Mouse (Mus musculus) spleen, postnatal 10 days (tissue): ENCODE results near the gene Gm20425.

Source experiments
- DNase-seq, 2 experiments: peaks; one replicate each; pipeline ENCODE4 v3.0.0; 2021 to 2022; ENCODE audit warnings: low spot score in 2 of 2

Gm20425 gene

DNA sequence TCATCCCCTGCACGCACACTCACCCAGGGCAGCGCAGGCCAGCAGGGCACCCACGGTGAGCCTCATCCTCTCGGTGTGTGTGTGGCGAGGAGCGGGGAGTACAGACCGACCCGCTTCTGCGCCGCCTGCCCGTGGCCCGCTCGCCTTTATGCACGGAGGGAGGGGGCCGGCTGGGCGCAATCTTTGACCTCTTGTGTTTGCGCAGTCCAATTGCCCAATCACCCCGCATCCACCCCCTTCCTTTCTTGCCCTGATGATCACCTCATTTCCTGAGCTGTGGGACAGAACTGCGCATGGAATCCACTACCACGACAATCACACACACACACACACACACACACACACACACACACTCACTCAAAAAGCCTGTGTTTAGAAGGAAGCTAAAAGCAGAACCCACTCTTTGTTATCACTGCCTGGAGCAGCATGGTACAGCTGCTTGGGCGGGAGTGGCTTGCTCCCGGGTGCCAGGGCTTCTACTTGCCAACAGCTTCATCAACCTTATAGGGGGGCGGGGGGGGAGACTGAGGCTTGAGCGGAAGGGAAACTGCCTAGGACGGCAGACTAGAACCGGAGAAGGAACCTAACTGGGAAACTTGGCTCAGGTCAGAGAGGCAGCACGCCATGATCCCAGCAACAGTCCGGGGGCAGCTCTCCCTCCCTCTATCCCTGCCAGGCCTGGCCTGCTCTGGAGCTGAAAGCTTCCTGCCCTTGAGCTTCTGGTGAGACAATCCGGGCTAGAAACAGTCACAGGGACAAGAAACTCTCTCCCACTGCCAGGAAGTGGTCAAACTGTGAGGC lies at the start of gene Gm20425, which contains the start of gene Trf:
TSS of gene Gm20425 (minus strand) at position 157 of the 801 bp plus-strand sequence.
TSS of gene Trf (minus strand) at position 294 of the 801 bp plus-strand sequence.
- peak in 1 of 2 experiments; percentile 40 for DNase-seq

DNA sequence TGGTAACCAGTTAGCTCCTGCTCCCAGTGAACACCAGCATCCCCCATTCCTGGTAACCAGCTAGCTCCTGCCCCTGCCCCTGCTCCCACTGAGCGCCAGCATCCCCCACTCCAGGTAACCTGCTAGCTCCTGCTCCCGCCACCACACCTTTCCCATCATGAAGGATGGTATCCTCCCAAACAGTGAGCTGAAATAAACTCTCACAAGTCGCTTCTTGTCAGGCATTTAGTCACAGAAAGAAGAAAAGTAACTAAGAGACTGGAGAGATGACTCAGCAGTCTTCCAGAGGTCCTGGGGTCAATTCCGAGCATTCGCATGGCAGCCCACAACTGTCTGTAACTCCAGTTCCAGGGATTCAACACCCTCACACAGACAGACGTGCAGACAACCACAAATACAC lies 46.8 kb upstream of the Gm20425 start:
- no peak for DNase-seq

DNA sequence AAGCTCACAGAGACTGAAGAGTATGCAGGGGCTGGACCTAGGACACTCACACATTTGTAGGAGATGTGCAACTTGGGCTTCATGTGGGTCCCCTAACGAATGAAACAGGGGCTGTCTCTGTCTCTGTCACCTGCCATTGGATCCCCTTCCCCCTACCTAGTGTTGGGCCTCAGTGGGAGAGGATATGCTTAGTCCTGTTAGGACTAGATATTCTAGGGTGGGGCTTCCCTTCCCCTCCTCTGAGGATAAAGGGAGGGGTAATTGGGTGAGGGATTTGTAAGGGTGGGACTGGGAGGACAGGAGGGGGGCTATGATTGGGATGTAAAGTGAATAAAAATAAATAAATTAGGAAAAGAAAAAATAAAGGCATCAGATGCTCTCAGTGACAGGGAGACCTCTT lies 45.6 kb upstream of the Gm20425 start:
- DNase-seq, result no peak

DNA sequence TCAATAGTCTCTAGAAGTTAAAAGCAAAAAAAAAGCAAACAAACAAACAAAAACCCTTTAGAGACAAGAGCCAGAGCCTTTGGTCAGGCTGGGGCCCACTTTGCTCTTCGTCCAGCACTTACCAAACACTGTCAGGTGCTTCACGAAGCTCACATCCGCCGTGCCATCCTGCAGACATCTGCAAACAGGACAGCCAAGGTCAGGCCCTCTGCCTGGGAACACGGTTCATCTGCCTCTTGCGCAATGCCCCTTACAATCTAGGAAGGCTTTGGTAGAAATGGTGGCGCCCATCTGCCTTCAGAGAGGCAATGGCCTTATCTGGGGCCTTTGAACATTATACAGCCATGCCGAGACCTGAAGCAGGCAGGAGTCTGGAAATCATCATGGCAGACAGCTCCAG lies 44.7 kb upstream of the Gm20425 start:
- DNase-seq, result no peak

DNA sequence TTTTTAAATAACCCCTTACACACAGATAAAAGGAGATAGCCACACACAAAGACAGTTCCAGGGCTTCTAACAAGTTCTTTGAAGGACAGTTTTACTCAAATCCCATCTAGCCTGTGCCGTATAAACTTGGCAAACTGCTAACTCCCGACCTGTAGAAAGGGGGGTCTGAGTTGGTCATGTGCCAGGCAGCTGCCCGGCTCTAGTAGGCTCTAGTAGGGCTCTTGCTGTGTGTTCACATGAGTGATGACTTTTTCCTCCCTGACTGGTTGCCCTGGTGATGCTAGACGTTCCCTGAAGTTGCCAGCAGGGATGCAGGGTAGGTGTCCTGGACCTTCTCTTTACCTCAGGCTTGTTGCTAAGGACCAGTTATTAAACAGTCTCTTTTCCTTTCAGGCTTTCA lies 41.0 kb upstream of the Gm20425 start:
- DNase-seq, result no peak

DNA sequence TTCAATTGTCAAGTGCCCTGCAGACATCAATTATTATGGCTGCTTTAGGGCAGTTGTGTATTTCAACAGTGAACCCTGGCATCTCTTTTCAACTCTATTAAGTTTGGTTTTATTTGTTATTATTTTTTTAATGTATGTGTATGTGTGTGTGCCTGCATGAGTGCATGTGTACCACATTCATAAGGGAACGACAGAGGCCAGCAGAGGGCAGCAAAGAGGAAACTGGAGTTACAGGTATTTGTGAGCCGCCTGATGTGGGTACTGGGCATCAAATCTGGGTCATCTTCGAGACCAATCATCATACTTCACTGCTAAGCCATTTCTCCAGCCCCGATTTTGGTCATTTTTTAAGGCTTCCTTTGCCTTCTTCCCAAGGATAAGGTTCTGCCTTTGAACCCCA lies 35.7 kb upstream of the Gm20425 start:
- no peak for DNase-seq

DNA sequence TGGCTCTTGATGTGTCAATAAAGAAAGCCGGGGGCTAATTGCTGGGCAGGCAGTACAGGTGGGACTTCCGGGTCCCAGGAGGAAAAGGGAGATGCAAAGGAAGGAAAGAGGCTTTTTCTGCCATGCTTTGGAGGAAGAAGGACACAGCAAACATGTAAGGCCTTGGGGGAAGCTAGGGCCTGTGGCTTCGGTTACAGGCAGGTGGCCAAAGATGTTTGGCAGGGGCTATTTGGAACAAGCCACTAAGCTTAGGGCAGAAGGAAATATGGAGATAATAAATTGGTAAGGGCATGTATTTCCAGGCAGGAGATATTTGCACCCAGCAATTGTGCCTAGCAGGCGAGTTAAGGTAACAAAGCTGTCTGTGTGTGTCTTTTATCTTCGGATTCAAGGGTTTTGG lies 22.8 kb upstream of the Gm20425 start:
- no peak for DNase-seq

DNA sequence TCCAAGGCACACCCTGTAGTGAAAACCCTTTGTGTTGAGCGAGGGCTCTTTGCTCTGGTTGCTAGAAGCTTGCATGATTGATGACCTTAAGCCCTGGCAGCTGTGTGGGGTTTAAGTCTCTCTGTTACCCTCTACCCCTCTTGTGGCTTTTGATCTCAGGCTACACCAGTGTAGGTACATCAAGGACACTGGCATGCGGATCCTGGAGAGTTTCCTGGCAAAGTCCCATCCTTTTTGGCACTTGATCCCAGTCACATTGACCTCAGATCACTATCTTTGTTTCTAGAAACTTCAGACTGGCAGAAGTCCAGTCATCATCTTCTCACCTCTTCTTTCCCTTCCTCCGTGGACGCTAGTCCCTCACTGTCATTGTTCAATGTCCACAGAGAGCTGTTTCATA lies 18.5 kb upstream of the Gm20425 start:
- DNase-seq, result no peak

DNA sequence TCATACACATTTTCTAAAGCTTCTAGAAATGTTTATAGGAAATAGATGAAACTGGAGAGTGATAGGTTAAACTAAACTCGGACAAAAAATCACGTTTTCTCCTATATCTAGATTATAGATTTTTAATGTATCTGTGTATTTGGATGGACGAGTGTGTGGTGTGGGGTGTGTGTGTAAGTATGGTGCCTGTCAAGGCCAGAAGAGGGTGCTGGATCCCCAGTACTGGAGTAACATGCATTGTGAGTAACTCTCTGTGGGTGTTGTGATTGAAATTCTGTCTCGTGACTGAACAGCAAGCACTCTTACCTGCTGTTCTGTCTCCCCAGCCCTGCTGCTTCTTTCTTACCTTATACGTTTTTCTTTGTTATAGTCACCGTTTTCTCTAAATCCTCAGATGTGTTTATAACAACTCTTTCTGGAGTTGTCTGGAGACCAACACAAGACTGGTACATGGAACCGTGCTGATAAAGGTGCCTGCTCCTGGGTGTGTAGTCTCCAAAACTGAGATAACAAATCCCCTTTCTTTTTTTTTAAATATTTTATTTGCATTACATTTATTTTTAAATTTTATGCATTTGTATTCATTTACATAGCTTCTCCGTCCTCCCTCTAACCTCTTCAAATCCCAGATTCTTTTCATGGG lies 16.5 kb upstream of the Gm20425 start:
- DNase-seq, result no peak

DNA sequence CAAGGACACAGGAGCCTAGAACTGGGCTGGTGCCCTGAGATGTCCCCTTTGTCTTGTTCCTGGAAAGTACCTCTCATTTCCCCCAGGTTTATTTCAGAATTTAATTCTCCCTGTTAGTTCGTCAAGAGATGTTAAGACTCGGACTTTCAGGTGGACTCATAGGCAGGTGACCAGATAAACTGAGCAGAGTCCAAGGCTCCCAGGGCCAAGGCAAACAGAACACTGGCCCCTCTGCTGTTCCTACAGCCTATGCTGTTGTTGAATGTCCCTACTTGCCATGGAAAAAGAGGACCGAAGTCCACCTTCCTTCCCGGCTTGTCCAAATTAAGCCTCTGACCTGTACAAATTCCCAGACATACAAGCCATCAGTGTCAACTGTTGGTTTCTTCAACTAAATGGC lies 13.5 kb upstream of the Gm20425 start:
- no peak for DNase-seq

DNA sequence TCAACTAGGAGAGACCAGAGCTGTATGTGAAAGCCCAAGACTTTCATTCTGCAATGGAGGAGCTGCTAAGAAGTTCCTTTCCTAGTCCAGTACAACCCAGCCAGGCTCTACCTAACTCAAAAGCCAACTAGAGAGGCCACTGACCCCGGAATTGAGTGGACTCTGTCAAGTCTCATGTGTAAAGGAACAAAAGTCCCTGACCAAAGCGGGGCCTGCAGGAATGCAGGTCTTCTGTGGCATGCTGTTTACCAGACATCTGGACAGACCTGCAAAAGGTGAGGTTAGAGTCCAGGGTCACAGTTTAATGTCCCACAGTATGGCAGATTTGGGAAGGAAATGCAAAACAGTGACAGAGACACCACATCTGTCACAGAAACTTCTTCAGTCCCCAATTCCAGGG lies 11.1 kb upstream of the Gm20425 start:
- no peak for DNase-seq

DNA sequence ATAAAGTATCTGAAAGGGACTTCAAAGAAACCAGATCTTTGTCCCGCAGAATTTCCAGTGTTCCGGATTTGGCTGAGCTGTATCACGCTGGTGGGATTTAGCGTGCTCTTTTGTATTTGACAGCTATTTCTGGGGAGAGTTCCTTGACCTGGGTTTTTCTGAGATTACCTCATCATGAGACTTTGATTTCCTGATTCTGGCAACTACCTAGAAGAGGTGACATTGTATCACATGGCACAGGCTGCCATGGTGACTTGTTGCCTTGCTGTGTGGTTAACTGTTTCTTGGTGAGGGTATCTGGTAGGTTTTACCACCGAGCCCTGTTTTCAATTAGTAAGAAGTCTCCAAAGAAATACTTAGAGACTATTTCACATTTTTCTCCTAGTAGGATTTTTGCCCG lies 9.4 kb upstream of the Gm20425 start:
- DNase-seq, result no peak

DNA sequence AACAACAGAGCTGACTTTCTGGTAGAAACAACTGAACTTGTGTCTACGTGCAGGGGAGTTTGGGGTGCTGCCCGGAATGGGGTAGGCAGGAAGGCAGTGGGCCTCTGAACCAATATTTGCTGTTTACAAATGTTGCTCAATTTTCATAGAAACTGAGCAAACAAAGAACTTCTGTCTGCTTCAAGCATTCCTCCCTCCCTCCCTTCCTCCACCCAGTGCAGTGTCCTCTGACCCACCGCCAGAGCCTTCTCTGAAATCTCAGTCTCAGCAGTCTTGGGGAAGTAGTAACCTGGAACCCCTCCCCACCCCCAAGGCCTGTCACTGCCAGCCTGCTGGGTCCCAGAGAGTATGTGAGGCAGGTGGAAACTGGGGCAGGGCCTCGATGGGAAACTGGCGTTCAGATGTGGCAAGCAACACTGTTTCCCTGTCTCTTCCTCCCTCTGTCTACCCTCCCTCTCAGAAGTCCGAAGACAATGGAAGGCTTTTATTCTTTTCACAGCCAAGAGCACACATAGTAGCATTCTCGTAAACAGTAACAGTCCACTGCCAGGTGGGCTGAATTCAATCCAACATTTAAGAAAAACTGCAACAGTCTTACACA lies 4.6 kb upstream of the Gm20425 start:
- DNase-seq, result no peak

DNA sequence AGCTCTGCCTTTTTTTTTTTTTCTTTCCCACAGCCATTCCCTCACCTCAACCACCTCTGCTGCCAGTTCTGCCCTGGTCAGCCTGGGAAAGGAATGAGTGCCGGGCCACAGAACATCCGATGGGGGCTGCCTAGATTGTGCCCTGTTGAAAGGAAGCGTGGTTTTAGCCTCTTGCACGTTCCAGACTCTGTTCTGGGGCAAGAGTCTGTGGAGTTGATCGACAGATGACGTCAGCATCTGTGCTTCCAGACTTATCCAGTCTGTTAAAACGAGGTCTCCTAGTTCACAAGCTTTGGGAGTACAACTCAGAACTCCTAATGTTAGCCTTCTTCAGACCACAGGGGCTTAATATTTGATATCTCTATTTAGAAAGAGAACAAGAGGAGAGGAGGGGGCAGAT lies 4.0 kb upstream of the Gm20425 start:
- DNase-seq, result no peak

DNA sequence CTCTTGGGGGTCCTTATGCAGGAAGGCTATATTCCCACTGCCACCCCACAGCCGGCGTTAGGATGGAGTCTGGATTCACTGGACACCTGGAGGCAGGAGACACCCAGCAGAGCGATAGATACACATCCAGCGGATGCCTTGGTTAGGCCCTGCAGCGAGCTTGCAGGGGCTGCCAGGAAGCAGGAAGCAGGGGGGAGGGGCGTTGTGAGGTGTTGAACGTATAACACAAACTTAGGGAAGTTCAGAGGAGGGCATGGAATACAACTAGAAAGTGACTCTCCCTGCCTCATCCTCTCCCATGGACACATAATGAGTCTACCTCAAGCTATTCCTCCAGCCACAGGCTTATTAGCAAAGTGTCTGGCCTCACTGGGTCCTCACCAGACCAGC lies 2.9 kb upstream of the Gm20425 start:
- DNase-seq, result no peak

DNA sequence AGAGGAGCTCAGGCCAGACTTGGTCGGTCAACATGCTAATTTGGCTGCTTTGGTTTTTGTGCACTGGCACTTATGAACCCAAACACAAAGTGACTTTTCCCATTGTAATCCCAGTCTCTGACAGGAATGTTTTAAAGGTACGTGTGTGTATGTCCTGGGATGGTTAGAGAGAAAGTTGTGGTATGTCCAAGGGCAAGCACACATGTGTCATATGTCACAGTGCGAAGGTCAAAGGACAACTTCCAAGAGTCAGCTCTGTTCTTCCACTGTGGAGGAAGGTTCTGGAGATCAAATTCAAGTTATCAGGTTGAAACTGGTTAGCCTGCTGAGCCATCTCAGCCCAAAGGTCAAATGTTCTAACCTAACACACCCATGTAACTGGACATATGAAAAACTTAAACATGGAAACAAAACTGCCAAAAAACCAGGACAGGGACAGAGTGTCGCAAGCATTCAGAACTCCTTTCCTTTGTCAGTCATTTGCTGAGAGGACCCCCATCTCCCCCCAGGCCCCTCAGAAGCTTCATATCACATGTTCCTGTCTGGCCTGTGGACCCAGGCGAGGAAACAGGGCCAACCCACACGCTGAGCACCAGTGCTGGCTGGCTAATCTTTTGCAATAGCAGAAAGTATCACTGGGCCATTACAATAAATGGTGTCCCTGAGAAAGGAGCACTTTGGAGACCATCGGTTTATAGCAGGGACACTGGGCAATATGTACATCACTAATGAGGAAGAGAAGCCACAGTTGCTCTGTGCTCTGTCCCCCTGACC lies 2.3 kb upstream of the Gm20425 start:
- DNase-seq, result no peak

DNA sequence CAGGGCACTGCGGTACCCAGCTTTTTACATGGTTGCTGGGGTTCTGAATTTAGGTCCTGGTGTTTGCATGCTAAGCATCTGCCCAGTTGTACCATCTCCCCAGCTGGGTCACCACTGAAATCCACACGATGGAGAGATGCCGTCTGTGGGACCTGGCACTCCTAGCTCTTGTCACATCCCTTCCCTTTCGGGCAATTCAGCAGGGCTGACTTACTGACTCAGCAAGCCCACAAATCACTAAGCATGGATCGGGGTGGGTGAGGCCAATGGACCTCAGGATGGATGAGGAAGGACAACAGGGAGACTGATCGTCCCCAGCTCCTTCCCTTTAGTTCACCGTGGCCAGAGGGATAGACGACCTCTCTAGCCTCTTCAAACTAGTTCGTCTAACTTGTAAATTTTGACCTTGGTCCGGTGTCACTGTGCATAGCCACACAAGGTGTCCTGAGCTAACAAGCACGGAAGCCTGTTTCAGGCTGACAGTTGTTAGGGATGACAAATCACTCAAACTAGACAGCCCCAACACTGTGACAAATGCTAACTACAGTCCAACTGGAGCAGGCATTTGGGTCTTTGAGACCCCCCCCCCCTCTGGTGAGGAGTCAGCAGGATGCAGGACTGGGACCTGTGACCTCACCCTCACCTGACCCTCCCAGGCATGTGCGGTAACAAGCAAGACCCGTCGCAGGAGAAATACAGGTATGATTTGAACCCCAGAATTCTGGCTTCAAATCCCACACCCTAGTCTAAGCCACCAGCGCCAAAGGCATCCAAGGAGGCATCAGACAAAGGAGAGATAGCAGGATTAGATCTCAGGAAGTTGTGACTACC lies 855 bp downstream of the Gm20425 start:
- no peak for DNase-seq

DNA sequence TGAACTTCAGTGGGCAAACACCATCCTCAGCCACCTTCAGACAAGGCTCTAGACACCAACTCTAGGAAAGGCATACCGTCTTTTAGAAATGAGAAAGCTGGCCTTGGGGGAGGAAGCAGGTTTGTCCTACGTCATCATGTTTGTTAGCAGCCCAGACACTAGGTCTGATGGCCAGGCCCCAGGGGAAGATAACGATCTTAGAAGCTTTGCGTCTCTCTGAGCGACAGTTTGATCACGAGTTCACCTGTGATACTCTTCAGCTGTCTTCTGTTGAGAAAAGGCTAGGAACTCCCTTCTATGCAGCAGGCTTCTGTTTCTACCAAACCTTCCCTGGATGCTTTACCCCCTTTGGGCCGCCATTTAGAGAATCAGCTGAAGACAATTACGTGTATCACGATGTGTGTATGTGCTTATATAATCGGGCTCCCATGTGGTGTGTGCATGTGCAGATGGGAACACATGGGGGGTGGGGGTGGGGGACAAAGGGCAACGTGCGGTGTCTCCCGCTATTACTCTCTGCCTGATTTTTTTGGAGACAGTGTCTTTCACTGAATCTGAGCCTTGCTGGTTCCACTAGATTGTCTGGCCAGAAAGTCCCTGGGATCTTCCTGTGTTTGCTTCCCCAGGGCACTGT lies 1.6 kb downstream of the Gm20425 start:
- DNase-seq, result no peak

DNA sequence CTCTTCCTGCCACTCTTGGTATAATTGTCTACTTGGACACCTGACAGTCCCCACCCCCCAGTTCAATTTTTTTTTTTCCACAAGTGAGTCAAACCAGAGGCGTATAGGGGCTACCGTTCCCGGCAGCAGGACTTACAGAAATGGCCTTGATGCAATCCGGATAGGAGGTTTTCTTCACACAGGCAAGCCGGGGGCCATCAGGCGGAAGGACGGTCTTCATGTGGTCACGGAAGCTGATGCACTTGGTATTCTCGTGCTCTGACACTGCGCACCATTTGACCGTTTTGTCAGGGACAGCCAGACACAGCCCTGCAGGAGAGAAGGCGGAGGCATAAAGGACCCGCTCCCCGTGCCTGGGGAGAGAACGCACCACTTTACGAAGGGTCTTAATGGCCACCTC lies 2.3 kb downstream of the Gm20425 start:
- DNase-seq, result no peak

DNA sequence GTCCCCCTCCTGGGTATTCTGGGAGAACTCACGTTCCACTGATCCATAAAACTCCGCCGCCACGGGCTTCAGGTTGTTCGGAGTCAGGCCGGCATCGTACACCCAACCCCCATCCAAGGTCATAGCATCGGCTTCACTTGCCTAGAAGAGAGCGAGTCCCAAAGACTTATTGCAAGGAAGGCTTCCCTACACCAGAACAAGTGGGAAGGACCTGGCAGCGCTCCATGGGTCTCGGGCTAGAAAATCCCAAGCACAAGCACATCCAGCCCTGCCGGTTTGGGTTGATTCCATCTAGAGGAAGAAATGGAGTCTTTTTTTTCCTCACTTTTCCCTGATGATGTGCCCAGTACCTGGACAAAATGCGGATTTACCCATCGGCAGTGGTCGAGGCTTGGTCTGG lies 3.3 kb downstream of the Gm20425 start:
- DNase-seq, result no peak

DNA sequence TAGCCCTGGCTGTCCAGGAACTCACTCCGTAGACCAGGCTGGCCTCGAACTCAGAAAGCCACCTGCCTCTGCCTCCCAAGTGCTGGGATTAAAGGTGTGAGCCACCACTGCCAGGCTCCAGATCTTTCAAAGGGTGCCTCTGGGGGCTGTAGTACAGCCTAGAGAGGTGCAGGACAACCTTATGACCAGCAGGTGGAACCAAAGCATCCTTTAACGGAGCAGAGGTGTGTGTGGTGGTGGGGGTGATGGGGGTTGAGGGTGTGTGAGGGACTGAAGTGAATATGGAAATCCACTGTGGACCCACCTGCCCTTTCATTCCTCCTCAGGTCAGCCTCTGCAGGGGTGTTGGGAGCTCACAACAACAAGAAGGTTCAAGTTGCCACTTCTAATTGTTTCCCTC lies 4.6 kb downstream of the Gm20425 start:
- DNase-seq, result peak in 1 of 2 experiments; percentile 54
